Mouse (Mus musculus) stomach, embryonic 16.5 days (tissue): ENCODE measurements around the gene Nanp. TPM values are rescaled to one million over a fixed set of nuclear protein-coding genes. Genes with fewer than 3 reads are reported as not detected.

ENCODE experiments used
- ATAC-seq: fragments of 200-750 bp; cut with Nextera tagmentation; 2 replicates; pipeline ENCODE4 v1.8.0; 2017; ENCODE audit warnings: moderate number of reproducible peaks, moderate TSS enrichment; ENCODE audit not compliant: insufficient read depth, low FRiP score
- H3K27ac ChIP-seq: fragments of 300-500 bp; sonication (generic); 2 replicates; pipeline ENCODE4 v1.5.1; 2014; ENCODE audit warnings: low read length
- H3K27me3 ChIP-seq: fragments of 300-500 bp; sonication (generic); 2 replicates; pipeline ENCODE4 v1.6.1; 2014; ENCODE audit warnings: low read length, control low read depth, mixed read lengths; ENCODE audit not compliant: control insufficient read depth, insufficient read depth
- H3K36me3 ChIP-seq: fragments of 300-500 bp; sonication (generic); 2 replicates; pipeline ENCODE4 v1.6.1; 2014; ENCODE audit warnings: low read length; ENCODE audit not compliant: control insufficient read depth, insufficient read depth
- H3K4me1 ChIP-seq: fragments of 300-500 bp; sonication (generic); 2 replicates; pipeline ENCODE4 v1.6.1; 2014; ENCODE audit warnings: low read length, control low read depth, mixed read lengths; ENCODE audit not compliant: control insufficient read depth, insufficient read depth
- H3K4me2 ChIP-seq: fragments of 300-500 bp; sonication (generic); 2 replicates; pipeline ENCODE4 v1.6.1; 2014; ENCODE audit warnings: low read depth, low read length, mixed read lengths
- H3K4me3 ChIP-seq: fragments of 300-500 bp; sonication (generic); replicated peaks from 2 replicates; pipeline ENCODE4 v1.5.1; 2014; ENCODE audit warnings: mild to moderate bottlenecking, low read length
- H3K9ac ChIP-seq: fragments of 300-500 bp; sonication (generic); 2 replicates; pipeline ENCODE4 v1.6.1; 2014; ENCODE audit warnings: low read length
- H3K9me3 ChIP-seq: fragments of 300-500 bp; sonication (generic); replicated peaks from 2 replicates; pipeline ENCODE4 v1.6.1; 2016; ENCODE audit warnings: low read length, control low read depth; ENCODE audit not compliant: control insufficient read depth
- WGBS: fragments of 180-500 bp; shearing (Covaris S2); extraction: QIAGEN DNeasy Blood & Tissue Kit; methylation state at CpG from one replicate; pipeline ENCODE4 v1.1.7; 2014; 5-methylcytosine and 5-hydroxymethylcytosine counted together
- polyA plus RNA-seq: library from polyadenylated mRNA; unstranded; fragments of >200 nt; fragmentation: Nextera tagmentation; extraction: Ambion mirVana; gene quantifications from 2 replicates; pipeline ENCODE4 v1.2.1, GENCODE M21; 2015

Gene Nanp
- polyA plus RNA-seq, 1 experiment from 2014 or later: 57.2 TPM

GRCm38 (mm10) chr2:151003796-151004195, 35.4 kb downstream of the Nanp start:
- no peaks in the 10 kb centered on the region for H3K9me3 ChIP-seq
- H3K9ac ChIP-seq: no peak overlapping the region
- no peak overlapping the region for H3K27ac ChIP-seq
- WGBS: 67% methylated on average over 6 of the region's 6 CpGs
- no peak overlapping the region for H3K4me3 ChIP-seq
- ATAC-seq: no peak
- no peaks in the 10 kb centered on the region; the same call in 1 of the 2 replicates for H3K27me3 ChIP-seq
- no peak overlapping the region for H3K4me2 ChIP-seq
- H3K36me3 ChIP-seq: no peaks in the 10 kb centered on the region
- peaks cover 10% of the 10 kb centered on the region; the same call in 1 of the 2 replicates for H3K4me1 ChIP-seq

DNA sequence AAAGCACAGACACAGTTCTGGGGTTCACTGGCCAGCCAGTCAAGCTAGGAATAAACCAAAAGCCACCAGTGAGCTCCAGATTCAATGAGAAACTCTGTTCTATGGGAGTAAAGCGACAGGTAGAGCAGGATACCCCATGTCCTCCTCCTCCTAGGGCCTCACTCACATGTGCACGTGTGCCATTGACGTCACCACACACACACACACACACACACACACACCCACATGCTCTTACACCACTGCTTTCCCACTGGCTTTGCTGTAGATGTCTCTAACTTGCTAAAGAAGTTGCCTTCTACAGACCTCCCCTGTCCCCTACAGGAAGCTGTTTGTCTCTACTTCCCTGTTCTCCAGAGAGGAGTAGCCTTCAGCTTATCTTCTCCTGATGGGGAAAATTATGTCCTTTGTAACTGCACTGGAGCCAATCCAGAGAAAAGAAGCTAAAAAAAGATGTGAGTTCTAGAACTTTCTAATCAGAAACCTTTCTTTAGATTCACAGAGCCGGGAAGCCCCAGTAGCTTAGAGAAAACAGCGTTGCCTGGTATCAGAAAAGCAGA, 37.5 kb downstream of the Nanp start:
- Histone ChIP-seq H3K4me3 (no peak overlapping the region), H3K27ac (no peak overlapping the region), H3K4me2 (no peak overlapping the region), H3K27me3 (no peaks in the 10 kb centered on the region), H3K9ac (no peak overlapping the region), H3K4me1 (peaks cover 7% of the 10 kb centered on the region; the same call in 1 of the 2 replicates), H3K9me3 (no peaks in the 10 kb centered on the region), H3K36me3 (no peaks in the 10 kb centered on the region)
- WGBS: 73% methylated on average over 5 of the region's 5 CpGs
- no peak for ATAC-seq

DNA sequence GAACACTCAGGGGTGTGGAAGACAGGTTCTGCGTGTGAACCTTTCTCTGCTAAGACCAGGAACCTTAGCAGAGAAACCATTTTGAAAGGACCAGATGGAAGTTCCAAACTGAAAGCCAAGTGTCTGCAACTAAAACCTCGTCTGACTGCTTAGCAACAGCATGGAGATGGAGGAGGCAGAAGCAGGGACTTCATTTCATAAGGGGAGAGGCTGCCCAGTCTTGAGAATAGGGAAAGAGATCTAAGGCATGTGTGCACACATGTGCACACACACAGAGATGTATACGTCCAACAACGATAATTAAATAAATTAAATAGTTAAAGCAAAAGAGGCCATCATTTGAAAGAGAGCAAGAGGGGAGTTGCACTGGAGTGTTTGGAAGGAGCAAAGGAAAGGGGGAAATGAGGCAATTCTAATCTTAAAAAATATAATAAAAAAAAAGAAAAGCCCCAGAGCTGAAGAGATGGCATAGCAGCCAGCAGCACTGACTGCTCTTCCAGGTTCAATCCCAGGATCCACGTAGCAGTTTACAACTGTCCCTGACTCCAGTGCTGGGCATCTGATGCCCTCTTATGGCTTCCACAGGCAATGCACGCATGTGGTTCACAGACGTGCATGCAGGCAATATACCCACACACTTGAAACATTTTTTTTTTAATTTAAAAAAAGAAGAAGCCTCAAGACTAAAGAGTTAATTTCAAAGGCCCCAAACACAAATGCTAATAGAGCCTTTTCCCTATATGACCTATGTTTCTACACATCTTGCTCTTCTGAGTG, 38.6 kb downstream of the Nanp start:
- WGBS: 51% methylated on average over 7 of the region's 7 CpGs
- Histone ChIP-seq H3K4me3 (no peak overlapping the region), H3K27me3 (no peaks in the 10 kb centered on the region), H3K4me2 (no peak overlapping the region), H3K27ac (no peak overlapping the region), H3K36me3 (no peaks in the 10 kb centered on the region), H3K4me1 (peaks cover 7% of the 10 kb centered on the region; the same call in 1 of the 2 replicates), H3K9ac (no peak overlapping the region), H3K9me3 (no peaks in the 10 kb centered on the region)
- peak; percentile 68; the same call in 1 of the 2 replicates for ATAC-seq

DNA sequence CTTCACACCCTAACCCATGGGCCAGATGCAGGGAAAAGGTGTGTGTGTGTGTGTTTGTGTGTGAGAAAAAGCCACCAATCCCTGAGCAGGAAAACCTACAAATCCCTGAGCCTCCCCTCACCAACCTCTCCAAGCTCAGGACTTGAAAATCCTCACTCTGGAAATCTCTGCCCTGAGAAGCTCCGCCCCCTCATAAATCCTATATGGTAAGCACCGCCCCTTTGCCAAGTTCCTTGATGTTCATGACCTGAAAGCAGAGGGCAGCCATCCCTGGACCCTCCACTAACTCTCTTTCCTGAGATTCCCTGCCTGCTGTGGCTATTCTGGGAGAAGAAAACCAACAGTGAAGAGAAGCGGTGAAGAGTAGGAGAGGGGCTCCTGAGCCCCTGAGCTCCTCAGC, 40.2 kb downstream of the Nanp start:
- Histone ChIP-seq H3K4me1 (peaks cover 7% of the 10 kb centered on the region; the same call in 1 of the 2 replicates), H3K27me3 (no peaks in the 10 kb centered on the region), H3K4me3 (no peak overlapping the region), H3K27ac (no peak overlapping the region), H3K9me3 (no peaks in the 10 kb centered on the region), H3K36me3 (no peaks in the 10 kb centered on the region), H3K4me2 (no peak overlapping the region), H3K9ac (no peak overlapping the region)
- ATAC-seq: no peak
- 50% methylated on average over 3 of the region's 3 CpGs for WGBS

GRCm38 (mm10) chr2:150997618-150998017, 41.6 kb downstream of the Nanp start:
- Histone ChIP-seq H3K4me2 (no peak overlapping the region), H3K9ac (no peak overlapping the region), H3K27ac (no peak overlapping the region), H3K27me3 (no peaks in the 10 kb centered on the region), H3K4me1 (peaks cover 7% of the 10 kb centered on the region; the same call in 1 of the 2 replicates), H3K9me3 (no peaks in the 10 kb centered on the region), H3K4me3 (no peak overlapping the region), H3K36me3 (no peaks in the 10 kb centered on the region)
- 83% methylated on average over 5 of the region's 5 CpGs for WGBS
- ATAC-seq: no peak

- no peaks in the 10 kb centered on the region for H3K9me3 ChIP-seq
- no peak overlapping the region for H3K4me2 ChIP-seq
- H3K27me3 ChIP-seq: no peaks in the 10 kb centered on the region
- 59% methylated on average over 4 of the region's 4 CpGs for whole genome bisulfite sequencing
- peaks cover 7% of the 10 kb centered on the region; the same call in 1 of the 2 replicates for H3K4me1 ChIP-seq
- H3K4me3 ChIP-seq: no peak overlapping the region
- no peak overlapping the region for H3K9ac ChIP-seq
- no peaks in the 10 kb centered on the region for H3K36me3 ChIP-seq
- no peak for ATAC-seq
- no peak overlapping the region for H3K27ac ChIP-seq
Observed at GRCm38 (mm10) chr2:150995324-150995723, 43.9 kb downstream of the Nanp start.

DNA sequence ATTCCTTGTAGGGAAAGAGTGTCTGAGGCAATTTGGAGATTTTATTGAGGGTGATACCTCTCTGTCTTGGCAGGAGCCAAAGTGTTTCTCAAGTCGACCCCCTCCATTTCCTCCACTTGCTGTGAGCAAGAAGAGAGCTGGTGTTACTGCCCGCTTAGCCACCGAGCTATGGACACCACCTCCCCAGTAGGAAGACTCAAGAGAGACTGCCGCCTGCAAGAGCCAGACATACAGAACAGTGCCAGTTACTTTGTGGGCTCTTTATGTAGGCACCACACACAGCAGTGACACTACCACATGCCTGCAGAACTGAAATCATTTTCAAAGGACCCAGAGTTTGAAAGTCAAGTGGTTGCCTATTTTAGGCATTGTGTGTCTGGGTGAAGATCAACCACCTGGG, 48.1 kb downstream of the Nanp start:
- WGBS: 93% methylated on average over 4 of the region's 4 CpGs
- Histone ChIP-seq H3K27ac (no peak overlapping the region), H3K4me1 (no peaks in the 10 kb centered on the region), H3K4me3 (no peak overlapping the region), H3K36me3 (no peaks in the 10 kb centered on the region), H3K9me3 (no peaks in the 10 kb centered on the region), H3K4me2 (no peak overlapping the region), H3K27me3 (no peaks in the 10 kb centered on the region), H3K9ac (no peak overlapping the region)
- no peak for ATAC-seq

- WGBS: 71% methylated on average over 2 of the region's 2 CpGs
Observed at GRCm38 (mm10) chr2:150990506-150990905, 48.7 kb downstream of the Nanp start.

DNA sequence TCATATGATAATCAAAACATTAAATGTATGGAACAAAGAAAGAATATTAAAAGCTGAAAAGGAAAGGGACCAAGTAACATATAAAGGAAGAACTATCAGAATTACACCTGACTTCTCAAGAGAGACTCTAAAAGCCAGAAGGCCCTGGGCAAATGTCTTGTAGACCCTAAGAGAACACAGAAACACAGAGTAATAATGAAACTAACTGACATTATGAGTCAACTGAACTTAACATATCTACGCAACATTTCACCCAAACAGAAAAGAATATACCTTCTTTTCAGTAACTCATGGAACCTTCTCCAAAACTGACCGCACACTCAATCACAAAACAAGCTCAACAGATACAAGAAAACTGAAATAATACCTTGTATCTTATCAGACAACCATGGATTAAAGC, 53.8 kb downstream of the Nanp start:
- H3K36me3 ChIP-seq: no peaks in the 10 kb centered on the region
- no peak overlapping the region for H3K4me2 ChIP-seq
- H3K4me3 ChIP-seq: no peak overlapping the region
- H3K27ac ChIP-seq: no peak overlapping the region
- 97% methylated on average over 2 of the region's 2 CpGs for WGBS
- no peaks in the 10 kb centered on the region for H3K4me1 ChIP-seq
- no peak overlapping the region for H3K9ac ChIP-seq
- H3K9me3 ChIP-seq: no peaks in the 10 kb centered on the region
- no peaks in the 10 kb centered on the region for H3K27me3 ChIP-seq
- no peak for ATAC-seq

More at GRCm38 (mm10) chr2:150990506-150990905, 48.7 kb downstream of the Nanp start:
- no peaks in the 10 kb centered on the region for H3K27me3 ChIP-seq
- ATAC-seq: no peak
- no peaks in the 10 kb centered on the region for H3K4me1 ChIP-seq
- no peaks in the 10 kb centered on the region for H3K9me3 ChIP-seq
- no peak overlapping the region for H3K4me3 ChIP-seq
- no peaks in the 10 kb centered on the region for H3K36me3 ChIP-seq
- no peak overlapping the region for H3K27ac ChIP-seq
- no peak overlapping the region for H3K4me2 ChIP-seq
- no peak overlapping the region for H3K9ac ChIP-seq
